Mouse (Mus musculus) CH12.LX (cell line): ENCODE measurements around the gene Dnal1. TPM values are rescaled to one million over a fixed set of nuclear protein-coding genes. Genes with fewer than 3 reads are reported as not detected.
"Not testable (repeated sequence)": the region's sequence is repeated elsewhere in the genome, so short reads cannot be mapped to it uniquely, and the experiment has no call there.

Experiments
- DNase-seq: peaks from one replicate; pipeline ENCODE4 v3.0.0-alpha.2; 2013; ENCODE audit errors: extremely low read depth
- H3K27ac ChIP-seq: 2 replicates; pipeline ENCODE4 v1.5.1; 2012; ENCODE audit warnings: low read depth, mild to moderate bottlenecking, control low read depth, moderate library complexity; ENCODE audit not compliant: insufficient read depth
- H3K27me3 ChIP-seq: replicated peaks from 2 replicates; pipeline ENCODE3; 2012; ENCODE audit warnings: inconsistent platforms
- H3K36me3 ChIP-seq, 2 experiments: replicated peaks in 1 of 2; 2 replicates each; pipeline versions ENCODE3 to v1.6.1; 2012; ENCODE audit warnings: inconsistent platforms in 1 of 2, low read length in 1 of 2, mild to moderate bottlenecking in 1 of 2, mixed read lengths in 1 of 2, moderate library complexity in 1 of 2; ENCODE audit not compliant: control insufficient read depth in 1 of 2, insufficient read depth in 1 of 2
- H3K4me1 ChIP-seq, 2 experiments: 2 replicates each; pipeline ENCODE4 v1.6.1; 2012; ENCODE audit warnings: inconsistent platforms in 1 of 2, moderate library complexity in 1 of 2; ENCODE audit not compliant: insufficient read depth in 2 of 2, control insufficient read depth in 1 of 2
- H3K4me2 ChIP-seq: 2 replicates; pipeline ENCODE4 v1.6.1; 2012; ENCODE audit warnings: low read depth, mild to moderate bottlenecking, control low read depth; ENCODE audit not compliant: poor library complexity, insufficient read depth, severe bottlenecking
- H3K4me3 ChIP-seq, 3 experiments: fragments of 150-350 bp in 1 of 3; sonication (generic) in 1 of 3; replicated peaks in 1 of 3; 2 replicates each; pipeline versions ENCODE3 to v1.5.1; 2011 to 2012; ENCODE audit warnings: low read depth in 2 of 3, low read length in 2 of 3, mild to moderate bottlenecking in 2 of 3, moderate library complexity in 2 of 3, control low read depth in 1 of 3, improper control_type of control experiment in 1 of 3, inconsistent platforms in 1 of 3, mixed read lengths in 1 of 3; ENCODE audit not compliant: poor library complexity in 1 of 3
- H3K79me2 ChIP-seq: replicated peaks from 2 replicates; pipeline ENCODE4 v1.6.1; 2012; ENCODE audit warnings: mild to moderate bottlenecking, moderate library complexity; ENCODE audit not compliant: control insufficient read depth, poor library complexity, insufficient read depth, severe bottlenecking; ENCODE audit errors: extremely low read depth
- H3K9ac ChIP-seq: 2 replicates; pipeline ENCODE4 v1.6.1; 2012; ENCODE audit warnings: low read depth, mild to moderate bottlenecking, control low read depth, moderate library complexity; ENCODE audit not compliant: insufficient read depth
- H3K9me3 ChIP-seq: replicated peaks from 2 replicates; pipeline ENCODE3; 2012; ENCODE audit warnings: low read length, inconsistent platforms, mixed read lengths
- CHD1 ChIP-seq: IDR thresholded peaks from 2 replicates; pipeline ENCODE4 v1.6.1; 2012; ENCODE audit warnings: low read depth, low read length, improper control_type of control experiment, inconsistent platforms
- CHD2 ChIP-seq: IDR thresholded peaks from 2 replicates; pipeline ENCODE4 v1.6.1; 2011; ENCODE audit warnings: low read length, improper control_type of control experiment
- ELF1 ChIP-seq: IDR thresholded peaks from 2 replicates; pipeline ENCODE4 v1.6.1; 2014; ENCODE audit warnings: low read depth, mild to moderate bottlenecking, inconsistent platforms, low read length, improper control_type of control experiment
- EP300 ChIP-seq: IDR thresholded peaks from 2 replicates; pipeline ENCODE4 v1.6.1; 2011; ENCODE audit warnings: low read length, improper control_type of control experiment
- GABPA ChIP-seq: IDR thresholded peaks from 2 replicates; pipeline ENCODE4 v1.6.1; 2012; ENCODE audit warnings: low read depth, low read length, improper control_type of control experiment, inconsistent platforms; ENCODE audit not compliant: insufficient replicate concordance
- HCFC1 ChIP-seq: IDR thresholded peaks from 2 replicates; pipeline ENCODE4 v1.6.1; 2012; ENCODE audit warnings: low read depth, mild to moderate bottlenecking, inconsistent platforms, low read length, improper control_type of control experiment
- MAFK ChIP-seq: IDR thresholded peaks from 2 replicates; pipeline ENCODE4 v1.6.1; 2011; ENCODE audit warnings: low read length, improper control_type of control experiment; ENCODE audit not compliant: insufficient replicate concordance
- MYC ChIP-seq: IDR thresholded peaks from 2 replicates; pipeline ENCODE4 v1.6.1; 2011; ENCODE audit warnings: low read depth, mild to moderate bottlenecking, improper control_type of control experiment, low read length
- NELFE ChIP-seq: IDR thresholded peaks from 2 replicates; pipeline ENCODE4 v1.6.1; 2011; ENCODE audit warnings: low read depth, low read length, improper control_type of control experiment
- TBP ChIP-seq: conservative IDR thresholded peaks from 2 replicates; pipeline ENCODE4 v1.6.1; 2011; ENCODE audit warnings: low read depth, low read length, improper control_type of control experiment
- TCF12 ChIP-seq: IDR thresholded peaks from 2 replicates; pipeline ENCODE4 v1.6.1; 2014; ENCODE audit warnings: low read depth, mild to moderate bottlenecking, inconsistent platforms, low read length, improper control_type of control experiment
- USF1 ChIP-seq: IDR thresholded peaks from 2 replicates; pipeline ENCODE4 v1.6.1; 2014; ENCODE audit warnings: low read depth, mild to moderate bottlenecking, inconsistent platforms, low read length, improper control_type of control experiment
- USF2 ChIP-seq: conservative IDR thresholded peaks from 2 replicates; pipeline ENCODE4 v1.6.1; 2011; ENCODE audit warnings: low read depth, low read length, improper control_type of control experiment
- ZKSCAN1 ChIP-seq: IDR thresholded peaks from 2 replicates; pipeline ENCODE4 v1.6.1; 2012; ENCODE audit warnings: low read depth, inconsistent platforms, low read length, improper control_type of control experiment, borderline replicate concordance
- ZMIZ1 ChIP-seq: IDR thresholded peaks from 2 replicates; pipeline ENCODE4 v1.6.1; 2012; ENCODE audit warnings: low read depth, mild to moderate bottlenecking, inconsistent platforms, low read length, improper control_type of control experiment
- dilution Hi-C: fragments of 300-500 bp; cut with MboI; formaldehyde crosslinking; loops from 2 replicates; pipeline ENCODE4 v1.14.3; 2020; ENCODE audit warnings: low sequenced_read_pairs; ENCODE audit not compliant: extremely low pct_unique_long_range_greater_than_20kb, extremely low pct_ligation_motif_present
- in situ Hi-C: fragments of 300-500 bp; cut with MboI; formaldehyde crosslinking; loops from 3 replicates; pipeline ENCODE4 v1.14.3; 2019; ENCODE audit warnings: low sequenced_read_pairs, low pct_ligation_motif_present, low pct_unique_long_range_greater_than_20kb, mixed read lengths
- polyA plus RNA-seq: library from polyadenylated mRNA; unstranded; fragments of >175 nt; gene quantifications from 2 replicates; pipeline ENCODE4 v1.2.1, GENCODE M21; 2012; ENCODE audit warnings: low read depth; ENCODE audit not compliant: insufficient read length
- total RNA-seq, 2 experiments: library from RNA; depleted of rRNA; stranded (reverse); fragments of 300-350 nt in 1 of 2; fragments of >200 nt in 1 of 2; gene quantifications; 2 replicates each; pipeline ENCODE4 v1.2.3; 2012 to 2014

Gene Dnal1
- total and polyA plus RNA-seq, 3 experiments: 1.6 to 2.1 (median 1.7) TPM

DNA sequence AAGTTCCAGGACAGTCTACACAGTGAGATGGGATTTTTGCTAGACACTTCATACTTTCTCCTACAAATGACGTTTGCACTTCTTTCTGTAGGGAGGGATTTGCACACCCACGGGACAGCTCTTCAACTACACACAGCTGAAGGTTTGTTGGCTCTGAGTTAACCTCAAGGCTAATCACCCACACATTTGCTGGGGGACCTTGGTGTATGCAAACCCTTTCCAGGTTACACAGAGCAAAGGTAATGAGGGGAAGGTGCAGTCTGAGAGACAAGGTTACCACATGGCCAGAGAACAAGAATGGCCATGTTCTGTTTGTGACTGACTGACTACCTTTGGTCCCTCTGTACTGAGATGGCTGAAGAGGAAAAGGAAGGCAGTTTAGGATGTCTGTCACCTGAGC is 30.3 kb upstream of the Dnal1 start:
- peaks cover 3% of the 10 kb centered on the region for H3K27me3 ChIP-seq
- no peaks in the 10 kb centered on the region for H3K36me3 ChIP-seq
- in situ Hi-C loops: no loop called here
- H3K79me2 ChIP-seq: no peaks in the 10 kb centered on the region
- H3K27ac ChIP-seq: no peak overlapping the region
- H3K4me1 ChIP-seq: no peaks in the 10 kb centered on the region
- H3K9me3 ChIP-seq: no peaks in the 10 kb centered on the region
- dilution Hi-C loops: no loop called here
- no peak overlapping the region for H3K4me2 ChIP-seq
- TF ChIP-seq TCF12 (no peak), CHD1 (no peak), TBP (no peak), NELFE (no peak), HCFC1 (no peak), USF1 (no peak), ELF1 (no peak), ZMIZ1 (no peak), CHD2 (no peak), USF2 (no peak), GABPA (no peak)
- TF ChIP-seq, all 38 proteins: peak for 0
- Histone ChIP-seq H3K4me3 (no peak overlapping the region), H3K9ac (no peak overlapping the region)
- DNase-seq: no peak

GRCm38 (mm10) chr12:84084581-84084980 is 29.6 kb upstream of the Dnal1 start:
- Histone ChIP-seq H3K9ac (no peak overlapping the region), H3K27me3 (peaks cover 3% of the 10 kb centered on the region), H3K79me2 (no peaks in the 10 kb centered on the region), H3K4me3 (no peak overlapping the region), H3K9me3 (no peaks in the 10 kb centered on the region), H3K27ac (no peak overlapping the region)
- in situ Hi-C loops (no loop called here), dilution Hi-C loops (no loop called here)
- no peak for DNase-seq
- TF ChIP-seq EP300: no peak
- TF ChIP-seq NELFE: no peak
- no peak for TF ChIP-seq ZKSCAN1
- TF ChIP-seq MYC: no peak
- no peak for TF ChIP-seq ELF1
- TF ChIP-seq MAFK: no peak
- TF ChIP-seq, all 38 proteins: peak for 0
- H3K4me2 ChIP-seq: no peak overlapping the region
- no peaks in the 10 kb centered on the region for H3K4me1 ChIP-seq
- H3K36me3 ChIP-seq: no peaks in the 10 kb centered on the region

DNA sequence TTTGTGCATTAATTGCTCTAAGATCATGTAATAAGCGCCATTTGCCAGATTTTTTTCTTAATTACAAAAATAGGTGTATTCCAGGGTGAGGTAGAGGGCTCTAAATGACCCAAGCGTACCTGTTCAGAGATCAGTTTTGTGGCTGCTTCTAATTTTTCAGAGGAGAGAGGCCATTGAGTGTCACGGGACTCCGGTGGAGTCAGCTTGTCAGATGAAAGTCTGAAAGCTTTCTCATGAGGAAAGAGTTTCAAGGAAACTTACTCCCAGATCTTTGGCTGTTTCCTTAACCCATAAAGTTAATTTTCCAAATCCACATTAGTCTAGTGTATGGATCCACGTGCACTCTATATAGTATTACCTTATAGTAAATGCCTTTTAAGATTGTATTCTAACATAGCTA is 19.5 kb upstream of the Dnal1 start:
- H3K27ac ChIP-seq, H3K27me3 ChIP-seq, H3K4me2 ChIP-seq, H3K4me1 ChIP-seq, H3K36me3 ChIP-seq, in situ Hi-C loops, dilution Hi-C loops, H3K79me2 ChIP-seq, H3K9me3 ChIP-seq, H3K4me3 ChIP-seq, DNase-seq, H3K9ac ChIP-seq: not testable (repeated sequence)
